In the genomic region with DNA sequence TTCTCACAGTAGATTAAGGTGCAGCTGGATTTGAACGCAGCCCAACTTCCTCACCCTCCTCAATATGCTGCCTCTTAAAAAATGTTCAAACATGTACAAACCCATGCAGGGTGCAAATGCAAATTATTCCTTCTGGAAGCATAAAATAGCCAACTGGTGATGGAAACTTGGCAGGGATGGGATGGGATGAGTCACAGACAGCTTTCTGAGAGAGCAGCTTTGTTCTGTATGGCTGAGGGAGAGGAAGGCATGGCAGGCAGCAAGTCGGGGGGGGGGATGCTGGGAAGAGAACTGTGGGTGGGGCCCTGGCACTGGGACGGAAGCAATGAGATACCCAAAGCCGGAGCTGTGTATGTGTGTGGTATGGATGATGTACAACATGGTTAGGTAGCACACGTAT, we compare ENCODE assay signal across 10 mouse cellular contexts.
DNase-seq lines count a peak whose midpoint lies in the region; ATAC-seq and TF ChIP-seq lines count a peak whose summit lies in the region.
"Had no signal": no experiment of that assay in that cellular context is flagged by ENCODE, and none has a peak within 500 bp of the region (broad histone marks: within the 10 kb centered on the region; RNA-seq: fewer than 3 reads in every experiment).

No protein-coding gene starts in this region.

- no peak overlapping the region for H3K9ac ChIP-seq in heart, embryonic 12.5 days
- no peak overlapping the region for H3K9ac ChIP-seq in liver, postnatal 0 days (replicated peaks)
- H3K9ac ChIP-seq: embryonic facial prominence, embryonic 12.5 days; stomach, embryonic 15.5 days had no signal

- H3K27ac ChIP-seq in heart, embryonic 12.5 days (ENCODE audit: poor library complexity, severe bottlenecking) = no peak overlapping the region
- no peak overlapping the region for H3K27ac ChIP-seq in limb, embryonic 10.5 days
- no peak overlapping the region for H3K27ac ChIP-seq in liver, postnatal 0 days (ENCODE audit: low read depth)
- H3K27ac ChIP-seq: embryonic facial prominence, embryonic 12.5 days; stomach, embryonic 15.5 days had no signal

- no peaks in the 10 kb centered on the region for H3K9me3 ChIP-seq in heart, embryonic 12.5 days (replicated peaks)
- H3K9me3 ChIP-seq in limb, embryonic 10.5 days (replicated peaks) = no peaks in the 10 kb centered on the region
- H3K9me3 ChIP-seq in liver, postnatal 0 days (ENCODE audit: low read length) = no peaks in the 10 kb centered on the region
- H3K9me3 ChIP-seq: embryonic facial prominence, embryonic 12.5 days; stomach, embryonic 15.5 days had no signal

- H3K36me3 ChIP-seq in heart, embryonic 12.5 days = no peaks in the 10 kb centered on the region
- no peaks in the 10 kb centered on the region for H3K36me3 ChIP-seq in limb, embryonic 10.5 days
- no peaks in the 10 kb centered on the region for H3K36me3 ChIP-seq in liver, postnatal 0 days (replicated peaks; ENCODE audit: insufficient read depth, low read length)
- H3K36me3 ChIP-seq: embryonic facial prominence, embryonic 12.5 days; stomach, embryonic 15.5 days had no signal

- DNase-seq in heart, adult 11 months = peak; percentile 96
- DNase-seq in cerebellum, adult 11 months = peak; percentile 22
- peak; percentile 45 to 65 for DNase-seq in heart, adult 9 months (ENCODE audit: low spot score in 2 of 2)
- peak; percentile 44 to 80 for DNase-seq in left cerebral cortex, postnatal 10 days (ENCODE audit: extremely low spot score in 1 of 2, low spot score in 2 of 2)
- DNase-seq in limb, embryonic 10.5 days (ENCODE audit: low spot score) = no peak
- no peak for DNase-seq in liver, postnatal 0 days

- H3K4me3 ChIP-seq in heart, embryonic 12.5 days = no peak overlapping the region
- H3K4me3 ChIP-seq in limb, embryonic 10.5 days = no peak overlapping the region
- no peak overlapping the region for H3K4me3 ChIP-seq in liver, postnatal 0 days (ENCODE audit: low read depth, low read length)
- H3K4me3 ChIP-seq: embryonic facial prominence, embryonic 12.5 days; stomach, embryonic 15.5 days had no signal

- no peak overlapping the region for H3K4me2 ChIP-seq in heart, embryonic 12.5 days
- H3K4me2 ChIP-seq in liver, postnatal 0 days (ENCODE audit: low read depth, low read length) = no peak overlapping the region
- H3K4me2 ChIP-seq: embryonic facial prominence, embryonic 12.5 days; stomach, embryonic 15.5 days had no signal

- peaks cover 7% of the 10 kb centered on the region; the same call in 1 of the 2 replicates for H3K4me1 ChIP-seq in heart, embryonic 12.5 days (replicated peaks)
- peaks cover 11% of the 10 kb centered on the region for H3K4me1 ChIP-seq in limb, embryonic 10.5 days
- H3K4me1 ChIP-seq in liver, postnatal 0 days (ENCODE audit: insufficient read depth) = no peaks in the 10 kb centered on the region
- H3K4me1 ChIP-seq: embryonic facial prominence, embryonic 12.5 days; stomach, embryonic 15.5 days had no signal

- no peaks in the 10 kb centered on the region for H3K27me3 ChIP-seq in heart, embryonic 12.5 days (replicated peaks)
- H3K27me3 ChIP-seq in limb, embryonic 10.5 days (ENCODE audit: low read depth, poor library complexity, severe bottlenecking) = no peaks in the 10 kb centered on the region
- no peaks in the 10 kb centered on the region for H3K27me3 ChIP-seq in liver, postnatal 0 days (ENCODE audit: insufficient read depth, low read length)
- H3K27me3 ChIP-seq: embryonic facial prominence, embryonic 12.5 days; stomach, embryonic 15.5 days had no signal

- TF ChIP-seq EP300 in liver, postnatal 0 days (IDR thresholded peaks at IDR 0.05; ENCODE audit: low read depth) = no peak

- 64% methylated on average over 5 of the region's 5 CpGs for WGBS in heart, embryonic 12.5 days
- 87% methylated on average over 5 of the region's 5 CpGs for WGBS in limb, embryonic 10.5 days
- WGBS in liver, postnatal 0 days (ENCODE audit: insufficient replicate concordance) = 77% methylated on average over 5 of the region's 5 CpGs

- no peak for ATAC-seq in heart, embryonic 12.5 days (ENCODE audit: insufficient number of reproducible peaks, low FRiP score)
- ATAC-seq in inflammation-experienced regulatory T-cells, adult 6 months = no peak
- ATAC-seq in liver, postnatal 0 days = no peak

- intact Hi-C loops in left cerebral cortex, postnatal 10 days (cut with DNase I) = no loop called here

- no peak for TF ChIP-seq CTCF in liver, postnatal 0 days (IDR thresholded peaks at IDR 0.05; ENCODE audit: low read depth)

Comparison
In these comparisons a context has a peak if more than half of its experiments do, and no peak if none do; other contexts are left out.
1. DNase-seq: peak in heart, adult 11 months (single experiment), cerebellum, adult 11 months (single experiment), heart, adult 9 months (2 of 2) and left cerebral cortex, postnatal 10 days (2 of 2); none in limb, embryonic 10.5 days (single experiment) and liver, postnatal 0 days (single experiment).